Mouse (Mus musculus): ENCODE measurements around the gene Gm19402. TPM values are rescaled to one million over a fixed set of nuclear protein-coding genes. Genes with fewer than 3 reads are reported as not detected.
"Not testable (repeated sequence)": the region's sequence is repeated elsewhere in the genome, so short reads cannot be mapped to it uniquely, and the experiment has no call there.

Gm19402 gene
- not detected in 2 replicates for total RNA-seq (2017)

DNA sequence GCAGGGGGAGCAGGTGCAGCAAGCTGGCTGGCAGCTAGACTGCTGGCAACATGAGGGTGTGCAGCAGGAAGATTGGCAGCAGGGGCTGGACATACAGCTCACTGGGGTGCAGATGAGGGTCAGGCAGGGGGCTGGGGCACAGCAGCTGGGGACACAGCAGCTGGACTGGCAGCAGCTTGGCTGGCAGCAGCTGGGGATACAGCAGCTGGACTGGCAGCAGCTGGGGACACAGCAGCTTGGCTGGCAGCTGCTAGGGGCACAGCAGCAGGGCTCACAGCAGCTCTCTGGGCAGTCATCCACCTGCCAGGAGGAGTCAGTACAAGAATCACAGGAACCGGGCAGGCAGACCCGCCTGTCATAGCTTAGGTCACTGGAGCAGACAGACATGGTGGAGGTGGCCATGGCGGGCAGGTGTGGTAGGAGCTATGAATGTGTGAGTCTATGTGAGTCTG lies at the start of gene Gm19402:
TSS of gene Gm19402 (minus strand) at position 402 of the 452 bp plus-strand sequence.
- not testable (repeated sequence) for ATAC-seq (ENCODE audit: extremely low read depth, insufficient number of reproducible peaks, low FRiP score, poor library complexity, severe bottlenecking)

DNA sequence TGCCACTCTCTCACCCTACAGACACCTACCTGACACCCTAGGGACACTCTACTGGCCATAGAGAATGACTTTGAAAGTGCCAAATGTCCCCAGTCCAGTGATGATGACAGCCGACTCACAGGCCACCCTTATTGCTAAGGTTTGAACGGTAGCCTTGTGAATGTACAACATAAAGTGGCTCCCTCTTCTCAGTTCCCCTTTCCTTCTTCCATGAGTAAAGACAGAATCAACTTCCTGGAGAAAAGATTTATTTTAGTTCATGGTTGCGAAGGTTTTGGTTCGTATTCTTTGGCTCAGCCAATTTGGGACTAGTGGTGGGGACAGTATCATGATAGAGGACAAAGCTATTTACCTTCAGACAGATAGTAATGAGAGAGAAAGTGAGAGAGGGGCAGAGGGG lies 48.4 kb upstream of the Gm19402 start:
- no peak for ATAC-seq (ENCODE audit: extremely low read depth, insufficient number of reproducible peaks, low FRiP score, poor library complexity, severe bottlenecking)

DNA sequence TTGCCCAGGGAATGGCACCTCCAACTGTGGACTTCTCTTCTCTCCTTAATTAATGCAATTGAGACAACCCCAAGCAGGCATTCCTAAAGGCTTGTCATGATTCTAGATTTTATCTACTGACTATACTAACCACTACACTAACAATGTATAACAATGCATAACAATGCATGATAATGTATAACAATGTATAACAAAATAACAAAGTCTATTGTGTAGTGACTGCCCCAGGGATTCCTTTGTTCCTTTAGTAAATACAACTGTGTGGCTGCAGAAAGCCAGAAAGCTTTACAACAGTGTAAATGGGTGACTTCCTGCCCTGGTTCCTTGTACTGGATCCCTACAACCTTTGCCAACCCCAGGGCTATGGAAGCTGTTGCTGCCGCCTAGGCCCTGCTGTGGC lies 45.4 kb upstream of the Gm19402 start:
- no peak for ATAC-seq (ENCODE audit: extremely low read depth, insufficient number of reproducible peaks, low FRiP score, poor library complexity, severe bottlenecking)

DNA sequence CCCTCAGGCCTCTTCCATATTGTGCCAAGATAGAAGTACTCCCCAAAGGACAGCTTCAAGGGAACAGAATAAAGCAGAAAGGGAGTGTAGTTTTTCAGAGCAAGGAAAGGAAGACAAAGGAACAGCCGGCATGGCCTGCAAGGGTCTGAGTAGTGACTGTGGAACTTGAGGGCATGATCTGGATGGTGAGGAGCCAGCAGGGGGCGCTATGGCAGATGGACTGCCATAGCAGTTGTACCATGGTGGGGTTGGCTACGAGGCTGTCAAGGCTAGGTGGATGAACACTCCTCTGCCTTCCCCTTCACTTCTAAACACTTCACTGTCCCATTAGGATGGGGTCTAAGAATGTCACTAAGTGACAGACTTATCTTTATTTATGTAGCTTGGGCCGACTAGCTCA lies 38.7 kb upstream of the Gm19402 start:
- ATAC-seq (ENCODE audit: extremely low read depth, insufficient number of reproducible peaks, low FRiP score, poor library complexity, severe bottlenecking), result no peak

DNA sequence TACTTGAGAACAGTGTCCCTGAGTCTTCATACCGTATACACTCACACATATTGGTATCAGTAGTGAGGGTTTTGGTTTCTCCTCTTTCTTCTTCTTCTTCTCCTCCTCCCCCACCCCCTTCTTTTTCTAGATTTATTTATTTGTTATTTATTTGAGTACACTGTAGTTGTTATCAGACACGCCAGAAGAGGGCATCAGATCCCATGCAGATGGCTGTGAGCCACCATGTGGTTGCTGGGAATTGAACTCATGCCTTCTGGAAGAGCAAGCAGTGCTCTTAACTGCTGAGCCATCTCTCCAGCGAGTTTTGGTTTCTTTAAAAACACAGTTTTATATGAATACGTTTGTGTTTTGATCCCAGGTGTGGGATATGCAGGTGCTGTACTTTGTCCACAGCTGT lies 37.7 kb upstream of the Gm19402 start:
- no peak for ATAC-seq (ENCODE audit: extremely low read depth, insufficient number of reproducible peaks, low FRiP score, poor library complexity, severe bottlenecking)

DNA sequence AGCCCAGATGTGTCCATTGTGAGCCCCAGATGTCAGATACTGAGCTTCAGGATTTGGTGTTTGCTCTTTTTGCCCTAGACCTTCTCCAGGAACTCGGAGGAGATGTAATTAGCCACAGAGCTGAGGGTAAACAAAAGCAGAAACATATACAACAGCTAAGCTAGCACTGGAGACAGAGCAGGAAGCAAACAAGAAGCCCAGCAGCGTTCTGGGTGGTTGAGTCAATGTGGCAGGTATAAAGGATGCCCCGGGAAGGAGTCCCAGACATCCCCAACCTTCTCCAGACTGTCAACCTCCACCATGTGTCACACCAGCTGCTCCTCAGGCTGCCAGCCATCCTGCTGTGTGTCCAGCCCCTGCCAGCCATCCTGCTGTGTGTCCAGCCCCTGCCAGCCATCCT lies 35.6 kb upstream of the Gm19402 start, which contains the start of gene Gm10100:
TSS of gene Gm10100 (plus strand) at position 301 of the 400 bp plus-strand sequence.
- no peak for ATAC-seq (ENCODE audit: extremely low read depth, insufficient number of reproducible peaks, low FRiP score, poor library complexity, severe bottlenecking)

DNA sequence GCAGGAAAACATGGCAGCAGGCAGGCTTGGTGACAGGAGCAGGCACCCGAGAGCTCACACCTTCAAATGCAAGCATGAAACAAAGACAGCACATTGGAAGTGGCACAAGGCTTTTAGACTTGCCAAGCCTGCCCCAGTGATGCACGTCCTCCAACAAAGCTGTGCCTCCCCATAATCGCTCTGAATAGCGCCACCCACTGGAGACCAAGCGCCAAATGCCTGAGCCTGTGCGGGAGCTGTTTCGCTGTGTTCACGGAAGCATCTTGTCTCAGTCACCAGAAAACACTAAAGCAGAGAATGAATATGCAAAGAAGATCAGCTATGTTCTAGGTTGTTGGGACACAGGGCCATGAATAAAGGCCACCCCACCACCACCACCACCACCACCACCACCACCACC lies 34.3 kb upstream of the Gm19402 start:
- ATAC-seq (ENCODE audit: extremely low read depth, insufficient number of reproducible peaks, low FRiP score, poor library complexity, severe bottlenecking), result no peak

DNA sequence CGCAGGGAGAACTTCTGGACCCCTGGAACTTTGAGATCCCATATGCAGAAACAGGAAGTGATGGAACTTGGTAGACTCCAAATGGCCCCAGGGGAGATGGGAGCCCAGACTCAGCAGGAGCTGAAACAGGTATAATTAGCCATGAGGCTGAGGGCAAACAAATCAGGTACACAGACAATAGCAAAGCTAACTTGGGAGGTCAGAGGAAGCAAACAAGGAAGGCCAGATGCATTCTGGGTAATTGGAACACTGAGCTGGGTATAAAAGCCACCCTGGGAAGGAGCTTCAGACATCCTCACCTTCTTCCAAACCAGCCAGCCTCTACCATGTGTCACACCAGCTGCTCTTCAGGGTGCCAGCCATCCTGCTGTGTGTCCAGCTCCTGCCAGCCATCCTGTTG lies 29.7 kb upstream of the Gm19402 start, which contains the start of gene Krtap12-1:
TSS of gene Krtap12-1 (plus strand) at position 301 of the 400 bp plus-strand sequence.
- not testable (repeated sequence) for ATAC-seq (ENCODE audit: extremely low read depth, insufficient number of reproducible peaks, low FRiP score, poor library complexity, severe bottlenecking)

DNA sequence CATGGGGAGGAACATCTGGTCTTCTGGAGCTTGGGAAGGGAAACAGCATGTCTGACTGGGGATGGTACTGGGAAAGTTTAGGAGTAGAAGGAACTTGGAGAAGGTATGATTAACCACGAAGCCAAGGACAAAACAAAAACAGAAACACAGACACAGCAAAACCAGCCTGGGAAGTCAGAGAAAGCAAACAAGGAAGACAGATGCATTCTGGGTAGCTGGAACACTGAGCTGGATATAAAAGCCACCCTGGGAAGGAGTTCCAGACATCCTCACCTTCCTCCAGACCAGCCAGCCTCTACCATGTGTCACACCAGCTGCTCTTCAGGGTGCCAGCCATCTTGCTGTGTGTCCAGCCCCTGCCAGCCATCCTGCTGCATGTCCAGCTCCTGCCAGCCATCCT lies 24.9 kb upstream of the Gm19402 start, which contains the start of gene Gm10142:
TSS of gene Gm10142 (plus strand) at position 301 of the 400 bp plus-strand sequence.
- ATAC-seq (ENCODE audit: extremely low read depth, insufficient number of reproducible peaks, low FRiP score, poor library complexity, severe bottlenecking), result no peak

DNA sequence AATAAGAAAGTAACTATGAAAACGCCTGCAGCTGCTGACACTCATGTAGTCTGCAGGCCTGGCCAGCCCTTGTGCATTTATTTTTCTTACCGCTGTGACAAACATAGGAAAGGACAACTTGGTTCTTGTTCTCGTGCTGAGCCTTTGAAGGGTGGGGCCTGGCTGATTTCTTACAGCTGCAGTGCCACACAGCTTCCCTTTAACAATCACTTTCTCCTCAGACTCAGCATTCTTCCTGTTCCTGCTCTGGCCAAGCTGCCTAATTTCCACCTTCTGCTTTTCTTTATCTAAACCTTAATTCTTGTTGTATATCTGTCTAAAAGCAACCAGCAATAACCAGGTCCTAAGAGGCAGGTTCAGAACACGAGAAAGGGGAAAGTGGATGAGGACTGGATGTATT lies 23.2 kb upstream of the Gm19402 start:
- ATAC-seq (ENCODE audit: extremely low read depth, insufficient number of reproducible peaks, low FRiP score, poor library complexity, severe bottlenecking), result no peak

DNA sequence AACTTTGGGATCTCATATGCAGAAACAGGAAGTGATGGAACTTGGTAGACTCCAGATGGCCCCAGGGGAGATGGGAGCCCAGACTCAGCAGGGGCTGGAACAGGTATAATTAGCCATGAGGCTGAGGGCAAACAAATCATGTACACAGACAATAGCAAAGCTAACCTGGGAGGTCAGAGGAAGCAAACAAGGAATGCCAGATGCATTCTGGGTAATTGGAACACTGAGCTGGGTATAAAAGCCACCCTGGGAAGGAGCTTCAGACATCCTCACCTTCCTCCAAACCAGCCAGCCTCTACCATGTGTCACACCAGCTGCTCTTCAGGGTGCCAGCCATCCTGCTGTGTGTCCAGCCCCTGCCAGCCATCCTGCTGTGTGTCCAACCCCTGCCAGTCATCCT lies 20.6 kb upstream of the Gm19402 start, which contains the start of gene Gm10024:
TSS of gene Gm10024 (plus strand) at position 301 of the 400 bp plus-strand sequence.
- not testable (repeated sequence) for ATAC-seq (ENCODE audit: extremely low read depth, insufficient number of reproducible peaks, low FRiP score, poor library complexity, severe bottlenecking)

DNA sequence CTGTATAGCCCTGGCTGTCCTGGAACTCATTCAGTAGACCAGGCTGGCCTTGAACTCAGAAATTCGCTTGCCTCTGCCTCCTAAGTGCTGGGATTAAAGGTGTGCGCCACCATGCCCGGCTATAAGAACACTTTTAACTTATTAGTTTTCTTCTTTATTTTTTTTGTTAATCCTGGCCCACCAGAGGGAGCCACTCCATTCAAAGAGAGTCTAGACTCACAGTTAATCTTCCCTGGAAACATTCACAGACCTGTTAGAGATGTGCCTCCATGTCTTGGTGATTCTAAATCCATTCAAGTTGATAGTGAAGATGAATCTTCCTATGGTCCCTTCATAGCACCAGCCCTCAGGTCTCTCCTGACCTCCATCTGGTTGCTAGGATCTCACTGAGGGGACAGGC lies 19.3 kb upstream of the Gm19402 start:
- no peak for ATAC-seq (ENCODE audit: extremely low read depth, insufficient number of reproducible peaks, low FRiP score, poor library complexity, severe bottlenecking)

DNA sequence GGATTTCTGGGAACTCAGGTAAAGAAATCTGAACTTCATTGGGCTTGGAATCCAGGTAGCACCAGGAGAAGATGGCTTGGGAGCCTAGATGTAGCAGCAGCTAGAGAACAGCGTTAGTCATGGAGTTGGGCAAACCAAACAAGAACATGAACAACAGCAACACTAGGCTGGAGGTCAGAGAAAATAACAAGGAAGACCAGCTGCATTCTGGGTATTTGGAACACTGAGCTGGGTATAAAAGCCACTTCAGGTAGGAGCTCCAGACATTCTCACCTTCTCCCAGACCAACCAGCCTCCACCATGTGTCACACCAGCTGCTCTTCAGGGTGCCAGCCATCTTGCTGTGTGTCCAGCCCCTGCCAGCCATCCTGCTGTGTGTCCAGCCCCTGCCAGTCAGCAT lies 15.8 kb upstream of the Gm19402 start, which contains the start of gene Gm10272:
TSS of gene Gm10272 (plus strand) at position 301 of the 400 bp plus-strand sequence.
- no peak for ATAC-seq (ENCODE audit: extremely low read depth, insufficient number of reproducible peaks, low FRiP score, poor library complexity, severe bottlenecking)

DNA sequence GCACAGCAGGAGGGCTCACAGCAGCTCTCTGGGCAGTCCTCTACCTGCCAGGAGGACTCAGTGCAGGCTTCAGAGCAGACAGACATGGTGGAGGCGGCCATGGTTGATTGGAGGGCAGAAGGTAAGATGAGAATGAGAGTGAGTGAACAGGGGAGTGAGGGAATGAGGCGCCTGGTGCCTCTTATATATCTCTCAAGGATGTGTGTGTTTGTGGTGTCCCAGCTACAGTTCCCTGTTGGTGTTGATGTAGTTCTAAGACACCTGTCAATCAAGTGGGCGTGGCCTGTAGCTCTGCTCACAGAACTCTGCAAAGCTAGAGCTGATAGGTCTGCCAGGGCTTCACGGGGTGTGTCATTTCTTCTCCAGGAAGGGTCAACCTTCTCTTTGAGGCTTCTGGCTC lies 6.6 kb upstream of the Gm19402 start, which contains the start of gene Gm9508:
TSS of gene Gm9508 (minus strand) at position 101 of the 400 bp plus-strand sequence.
- ATAC-seq (ENCODE audit: extremely low read depth, insufficient number of reproducible peaks, low FRiP score, poor library complexity, severe bottlenecking), result no peak

DNA sequence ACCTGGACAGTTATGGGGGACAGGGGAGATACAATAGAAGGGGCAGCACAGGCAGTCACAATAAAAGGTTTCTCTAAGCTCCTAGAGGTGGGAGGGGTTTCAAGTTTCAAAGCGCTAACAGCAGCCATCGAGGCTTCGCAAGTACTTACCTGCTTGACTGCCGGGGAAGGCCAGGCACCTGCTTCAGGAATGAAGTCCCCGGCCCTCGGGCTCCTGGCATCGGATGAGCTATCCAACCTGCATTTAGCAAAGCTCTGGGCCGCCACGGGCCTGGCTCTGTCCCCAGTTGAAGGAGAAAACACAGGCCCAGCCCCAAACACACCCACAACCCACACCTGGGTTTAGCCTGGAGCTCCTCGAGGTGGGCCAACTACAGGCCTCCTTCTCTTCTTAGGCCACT lies 3.5 kb downstream of the Gm19402 start:
- no peak for ATAC-seq (ENCODE audit: extremely low read depth, insufficient number of reproducible peaks, low FRiP score, poor library complexity, severe bottlenecking)

DNA sequence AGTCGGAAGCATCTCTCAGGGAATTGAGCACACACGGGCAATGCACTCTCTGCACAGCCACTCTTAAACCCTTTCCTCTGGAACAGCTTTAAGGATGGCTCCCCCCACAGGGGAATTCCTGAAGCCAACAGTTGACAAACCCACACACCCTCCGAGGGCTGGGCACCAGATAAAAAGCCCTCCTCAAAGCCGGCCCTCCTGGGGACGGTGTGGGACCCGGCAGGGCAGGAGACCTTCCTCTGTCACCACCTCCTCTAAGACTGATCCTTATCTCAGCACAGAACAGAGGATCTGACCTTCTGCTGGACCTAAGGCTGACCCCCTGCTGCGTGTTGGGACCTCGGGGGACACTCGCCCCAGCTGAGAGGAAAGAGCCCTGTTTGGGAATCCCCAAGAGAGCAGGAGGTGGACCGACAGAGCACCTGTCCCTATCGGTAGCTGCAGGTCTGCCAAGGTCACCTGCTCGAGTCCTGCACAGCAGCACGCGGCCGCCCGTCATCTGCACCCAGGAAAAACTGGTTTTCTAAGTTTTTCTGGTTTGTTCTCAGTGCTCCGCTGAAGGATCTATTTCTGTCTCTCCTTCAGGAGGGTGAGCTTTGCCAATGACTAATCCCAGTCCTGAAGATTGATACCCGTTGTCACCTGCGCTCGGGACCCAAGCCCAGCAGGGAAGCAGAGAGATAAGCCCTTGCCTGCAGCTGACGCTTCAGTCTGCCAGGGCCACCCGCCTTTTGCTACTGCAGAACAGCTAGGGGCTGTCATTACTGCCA lies 4.5 kb downstream of the Gm19402 start, which contains the start of gene Tspear:
TSS of gene Tspear (plus strand) at position 675 of the 770 bp plus-strand sequence.
- no peak for ATAC-seq (ENCODE audit: extremely low read depth, insufficient number of reproducible peaks, low FRiP score, poor library complexity, severe bottlenecking)

DNA sequence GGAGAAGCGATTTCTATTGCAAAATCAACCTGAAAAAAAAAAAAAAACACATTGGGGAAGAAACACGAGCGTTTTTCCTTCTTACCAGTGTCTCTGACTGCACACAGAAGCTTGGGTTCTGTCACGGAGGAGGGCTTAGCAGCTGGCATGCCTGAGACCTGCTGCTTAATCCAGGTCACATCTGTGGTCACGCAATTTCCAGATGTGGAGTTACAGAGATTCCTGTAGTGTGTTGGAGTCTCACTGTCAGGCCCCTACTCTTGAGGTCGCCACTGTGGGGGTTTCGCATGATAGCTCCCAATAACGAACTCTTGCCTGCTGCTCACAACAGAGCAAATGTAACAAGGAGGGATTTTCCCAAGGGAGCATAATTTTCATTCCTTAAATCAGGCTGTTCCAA lies 6.4 kb downstream of the Gm19402 start:
- no peak for ATAC-seq (ENCODE audit: extremely low read depth, insufficient number of reproducible peaks, low FRiP score, poor library complexity, severe bottlenecking)

DNA sequence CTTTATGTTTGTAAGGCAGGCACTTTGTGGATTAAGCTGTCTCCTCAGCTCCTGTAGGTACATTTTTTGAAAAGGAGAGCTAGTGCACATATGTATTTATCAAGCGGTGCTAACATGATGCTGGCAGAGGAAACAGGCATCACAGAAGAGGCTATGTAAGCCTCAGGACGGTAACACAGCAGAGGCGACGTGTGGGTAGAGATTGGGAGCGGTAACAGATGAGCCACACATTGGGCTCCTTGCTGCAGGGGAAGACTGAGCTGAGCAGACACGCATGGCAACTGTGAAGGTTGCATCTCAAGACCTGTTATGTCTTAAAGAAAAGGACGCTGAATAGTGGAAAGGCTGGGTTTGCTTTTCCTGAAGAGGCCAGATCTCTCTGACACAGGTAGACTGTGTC lies 7.6 kb downstream of the Gm19402 start:
- ATAC-seq (ENCODE audit: extremely low read depth, insufficient number of reproducible peaks, low FRiP score, poor library complexity, severe bottlenecking), result no peak

DNA sequence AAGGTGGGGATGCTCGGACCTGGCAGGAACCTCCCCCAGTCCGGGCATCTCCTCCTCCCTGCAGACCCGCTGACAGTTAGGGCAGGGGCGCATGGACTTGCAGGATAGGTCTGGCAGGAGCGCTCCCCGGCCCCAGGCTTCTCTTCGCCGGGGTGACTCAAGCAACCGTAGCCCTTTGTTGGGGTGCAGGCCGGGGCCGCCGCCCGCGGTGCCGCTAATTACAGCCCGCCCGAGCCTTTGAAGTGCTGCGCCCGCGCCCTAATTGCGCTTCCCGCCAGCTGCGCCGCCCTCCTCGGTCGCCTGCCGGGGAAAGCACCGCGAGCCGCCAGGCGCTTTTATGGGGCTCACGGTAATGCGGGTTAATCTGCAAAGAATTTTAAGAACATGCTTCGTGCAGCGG lies 13.0 kb downstream of the Gm19402 start:
- no peak for ATAC-seq (ENCODE audit: extremely low read depth, insufficient number of reproducible peaks, low FRiP score, poor library complexity, severe bottlenecking)

DNA sequence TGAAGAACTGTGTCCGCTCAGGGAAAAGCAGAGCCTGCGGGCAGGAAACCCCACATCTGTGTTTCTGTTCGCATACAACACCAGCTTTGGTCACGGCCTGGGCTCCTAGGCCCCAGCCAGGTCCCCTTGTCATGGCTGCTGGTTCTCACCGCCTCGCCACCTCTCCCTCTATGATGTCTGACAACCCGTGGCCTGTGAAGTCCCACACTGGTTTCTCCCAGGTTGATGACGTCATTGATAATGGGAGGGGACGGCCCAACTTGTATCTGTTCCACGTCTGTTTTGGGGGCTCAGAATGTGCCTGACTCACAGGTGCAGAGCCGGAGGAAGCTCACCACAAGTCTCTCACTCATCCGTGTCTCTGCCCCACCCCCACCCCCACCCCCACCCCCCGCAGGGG lies 16.8 kb downstream of the Gm19402 start:
- ATAC-seq (ENCODE audit: extremely low read depth, insufficient number of reproducible peaks, low FRiP score, poor library complexity, severe bottlenecking), result peak; percentile 35; the same call in 1 of the 2 replicates

Data from neutrophil, adult 5-6 weeks (primary cell).